Mouse (Mus musculus) ES-E14 (cell line): ENCODE data around the gene Ift88.
"Not testable (repeated sequence)": the region's sequence is repeated elsewhere in the genome, so short reads cannot be mapped to it uniquely, and the experiment has no call there.

Experiments used
- CHD2 ChIP-seq: IDR thresholded peaks from 2 replicates; pipeline ENCODE4 v1.6.1; 2014; ENCODE audit warnings: mild to moderate bottlenecking, low read depth, low read length, inconsistent platforms
- MAFK ChIP-seq: IDR thresholded peaks from 2 replicates; pipeline ENCODE4 v1.6.1; 2014; ENCODE audit warnings: mild to moderate bottlenecking, low read depth, low read length, inconsistent platforms; ENCODE audit not compliant: insufficient read depth

DNA sequence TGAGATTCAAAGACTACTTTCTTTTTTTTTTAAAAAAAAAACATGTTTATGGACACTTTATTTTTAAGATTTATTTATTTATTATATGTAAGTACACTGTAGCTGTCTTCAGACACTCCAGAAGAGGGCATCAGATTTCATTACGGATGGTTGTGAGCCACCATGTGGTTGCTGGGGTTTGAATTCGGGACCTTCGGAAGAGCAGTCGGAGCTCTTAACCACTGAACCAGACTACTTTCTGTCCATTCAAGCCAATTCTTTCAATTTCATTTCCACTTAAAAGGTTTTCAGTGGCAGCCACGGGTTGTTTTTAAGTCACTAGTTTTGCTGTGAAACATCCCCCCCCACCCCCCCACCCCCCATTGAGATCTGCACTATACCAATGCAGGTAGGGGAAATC is 36.5 kb downstream of the Ift88 start:
- TF ChIP-seq MAFK, CHD2: not testable (repeated sequence)
